Mouse (Mus musculus): ENCODE measurements at regions not wholly inside any gene's neighbourhood (a gene's known extent, or its start where the extent isn't known, plus 50 kb on each side); places are given as distances from the start of the nearest gene placed in this dataset.

- Histone ChIP-seq H3K27ac (ENCODE audit: insufficient read depth, low read length) (no peak overlapping the region), H3K27me3 (ENCODE audit: control insufficient read depth, insufficient read depth, low read length) (no peaks in the 10 kb centered on the region), H3K4me3 (replicated peaks; ENCODE audit: insufficient read depth, low read depth, low read length) (no peak overlapping the region), H3K4me1 (ENCODE audit: control insufficient read depth, insufficient read depth, low read length) (no peaks in the 10 kb centered on the region; the same call in 1 of the 2 replicates)
- DNase-seq, result no peak
- 92% methylated on average over 3 of the region's 3 CpGs for WGBS
- no peak for TF ChIP-seq POLR2A (IDR thresholded peaks at IDR 0.05; ENCODE audit: borderline replicate concordance, insufficient read depth, low read length)
- no peak for TF ChIP-seq CTCF (IDR thresholded peaks at IDR 0.05; ENCODE audit: borderline replicate concordance, insufficient read depth, low read depth, low read length)
These were observed 167.8 kb downstream of the Ly86 start for GRCm38 (mm10) chr13:37512781-37513180.

- TF ChIP-seq POLR2A (IDR thresholded peaks at IDR 0.05; ENCODE audit: borderline replicate concordance, insufficient read depth, low read length), result no peak
- TF ChIP-seq CTCF (IDR thresholded peaks at IDR 0.05; ENCODE audit: borderline replicate concordance, insufficient read depth, low read depth, low read length), result no peak
- H3K4me1 ChIP-seq (ENCODE audit: control insufficient read depth, insufficient read depth, low read length), result no peaks in the 10 kb centered on the region; the same call in 1 of the 2 replicates
- no peak overlapping the region for H3K4me3 ChIP-seq (replicated peaks; ENCODE audit: insufficient read depth, low read depth, low read length)
- no peak for DNase-seq
- 23% methylated on average over 2 of the region's 2 CpGs for WGBS
- no peaks in the 10 kb centered on the region for H3K27me3 ChIP-seq (ENCODE audit: control insufficient read depth, insufficient read depth, low read length)
- H3K27ac ChIP-seq (ENCODE audit: insufficient read depth, low read length), result no peak overlapping the region; the same call in 1 of the 2 replicates
These were observed 168.3 kb downstream of the Ly86 start for GRCm38 (mm10) chr13:37513206-37513904.

- WGBS, result 11% methylated on average over 23 of the region's 23 CpGs
- no peak for TF ChIP-seq POLR2A (IDR thresholded peaks at IDR 0.05; ENCODE audit: borderline replicate concordance, insufficient read depth, low read length)
- TF ChIP-seq CTCF (IDR thresholded peaks at IDR 0.05; ENCODE audit: borderline replicate concordance, insufficient read depth, low read depth, low read length), result no peak
- Histone ChIP-seq H3K27me3 (ENCODE audit: control insufficient read depth, insufficient read depth, low read length) (no peaks in the 10 kb centered on the region), H3K27ac (ENCODE audit: insufficient read depth, low read length) (no peak overlapping the region; the same call in 1 of the 2 replicates), H3K4me3 (replicated peaks; ENCODE audit: insufficient read depth, low read depth, low read length) (peak overlapping the region; percentile 6), H3K4me1 (ENCODE audit: control insufficient read depth, insufficient read depth, low read length) (no peaks in the 10 kb centered on the region)
- peak; percentile 37 to 59 for DNase-seq
These were observed 169.0 kb downstream of the Ly86 start for GRCm38 (mm10) chr13:37513905-37514607.

- no peak for DNase-seq
- H3K4me1 ChIP-seq (ENCODE audit: control insufficient read depth, insufficient read depth, low read length), result no peaks in the 10 kb centered on the region
- TF ChIP-seq CTCF (IDR thresholded peaks at IDR 0.05; ENCODE audit: borderline replicate concordance, insufficient read depth, low read depth, low read length) (no peak), POLR2A (IDR thresholded peaks at IDR 0.05; ENCODE audit: borderline replicate concordance, insufficient read depth, low read length) (no peak)
- 74% methylated on average over 12 of the region's 12 CpGs for WGBS
- H3K4me3 ChIP-seq (replicated peaks; ENCODE audit: insufficient read depth, low read depth, low read length), result no peak overlapping the region
- no peaks in the 10 kb centered on the region for H3K27me3 ChIP-seq (ENCODE audit: control insufficient read depth, insufficient read depth, low read length)
- no peak overlapping the region for H3K27ac ChIP-seq (ENCODE audit: insufficient read depth, low read length)
These were observed 169.8 kb downstream of the Ly86 start for GRCm38 (mm10) chr13:37514641-37515305.

GRCm38 (mm10) chr13:37517055-37517807 is 172.2 kb downstream of the Ly86 start:
- TF ChIP-seq CTCF (IDR thresholded peaks at IDR 0.05; ENCODE audit: borderline replicate concordance, insufficient read depth, low read depth, low read length) (no peak), POLR2A (IDR thresholded peaks at IDR 0.05; ENCODE audit: borderline replicate concordance, insufficient read depth, low read length) (no peak)
- Histone ChIP-seq H3K4me3 (replicated peaks; ENCODE audit: insufficient read depth, low read depth, low read length) (no peak overlapping the region), H3K27ac (ENCODE audit: insufficient read depth, low read length) (no peak overlapping the region), H3K4me1 (ENCODE audit: control insufficient read depth, insufficient read depth, low read length) (no peaks in the 10 kb centered on the region), H3K27me3 (ENCODE audit: control insufficient read depth, insufficient read depth, low read length) (no peaks in the 10 kb centered on the region)
- 50% methylated on average over 14 of the region's 14 CpGs for WGBS
- no peak for DNase-seq

- Histone ChIP-seq H3K27me3 (ENCODE audit: control insufficient read depth, insufficient read depth, low read length) (no peaks in the 10 kb centered on the region), H3K4me3 (replicated peaks; ENCODE audit: insufficient read depth, low read depth, low read length) (no peak overlapping the region), H3K27ac (ENCODE audit: insufficient read depth, low read length) (no peak overlapping the region), H3K4me1 (ENCODE audit: control insufficient read depth, insufficient read depth, low read length) (no peaks in the 10 kb centered on the region)
- DNase-seq, result no peak
- 82% methylated on average over 3 of the region's 3 CpGs for WGBS
- TF ChIP-seq CTCF (IDR thresholded peaks at IDR 0.05; ENCODE audit: borderline replicate concordance, insufficient read depth, low read depth, low read length) (no peak), POLR2A (IDR thresholded peaks at IDR 0.05; ENCODE audit: borderline replicate concordance, insufficient read depth, low read length) (no peak)
These were observed 174.9 kb downstream of the Ly86 start for GRCm38 (mm10) chr13:37519948-37520347.

- TF ChIP-seq CTCF (IDR thresholded peaks at IDR 0.05; ENCODE audit: borderline replicate concordance, insufficient read depth, low read depth, low read length), result no peak
- no peak for TF ChIP-seq POLR2A (IDR thresholded peaks at IDR 0.05; ENCODE audit: borderline replicate concordance, insufficient read depth, low read length)
- WGBS, result 72% methylated on average over 15 of the region's 15 CpGs
- H3K4me3 ChIP-seq (replicated peaks; ENCODE audit: insufficient read depth, low read depth, low read length), result no peak overlapping the region
- H3K27me3 ChIP-seq (ENCODE audit: control insufficient read depth, insufficient read depth, low read length), result no peaks in the 10 kb centered on the region
- no peak overlapping the region for H3K27ac ChIP-seq (ENCODE audit: insufficient read depth, low read length)
- H3K4me1 ChIP-seq (ENCODE audit: control insufficient read depth, insufficient read depth, low read length), result no peaks in the 10 kb centered on the region
- DNase-seq, result no peak
These were observed 180.2 kb downstream of the Ly86 start for GRCm38 (mm10) chr13:37525097-37525726.

All from cerebellum, adult 2 months (tissue).